Mouse (Mus musculus) monocyte, adult 2 months (primary cell): ENCODE measurements at regions not wholly inside any gene's neighbourhood (a gene's known extent, or its start where the extent isn't known, plus 50 kb on each side); places are given as distances from the start of the nearest gene placed in this dataset.

Source experiments
- DNase-seq, 2 experiments: peaks; one replicate each; pipeline ENCODE4 v3.0.0; 2022; ENCODE audit warnings: low spot score in 2 of 2, low read depth in 1 of 2

GRCm38 (mm10) chr6:50898792-50899191 lies 244.6 kb upstream of the Npvf start:
- no peak for DNase-seq

GRCm38 (mm10) chr6:50915166-50916030 lies 261.2 kb upstream of the Npvf start:
- no peak for DNase-seq

- DNase-seq = no peak
Measured at GRCm38 (mm10) chr6:50918248-50918647, 264.0 kb upstream of the Npvf start.

- DNase-seq = no peak
Measured at GRCm38 (mm10) chr6:50922235-50922634, 268.0 kb upstream of the Npvf start.

- DNase-seq = no peak
Measured at GRCm38 (mm10) chr6:50924571-50924970, 270.3 kb upstream of the Npvf start.

GRCm38 (mm10) chr6:50924998-50925397 lies 270.8 kb upstream of the Npvf start:
- no peak for DNase-seq

- DNase-seq = no peak
Measured at GRCm38 (mm10) chr6:50926313-50926712, 272.1 kb upstream of the Npvf start.

GRCm38 (mm10) chr6:50929503-50929902 lies 275.3 kb upstream of the Npvf start:
- DNase-seq = no peak

GRCm38 (mm10) chr6:50933510-50933909 lies 279.3 kb upstream of the Npvf start:
- DNase-seq = no peak

GRCm38 (mm10) chr6:50934245-50934644 lies 280.0 kb upstream of the Npvf start:
- no peak for DNase-seq

- DNase-seq = no peak
Measured at GRCm38 (mm10) chr6:50936306-50936705, 282.1 kb upstream of the Npvf start.

- DNase-seq = peak in 1 of 2 experiments; percentile 31
Measured at GRCm38 (mm10) chr6:50937094-50937493, 282.9 kb upstream of the Npvf start.

- DNase-seq = no peak
Measured at GRCm38 (mm10) chr6:50938879-50939278, 284.6 kb upstream of the Npvf start.

GRCm38 (mm10) chr6:50939440-50939839 lies 285.2 kb upstream of the Npvf start:
- DNase-seq = no peak

GRCm38 (mm10) chr6:50940118-50940517 lies 285.9 kb upstream of the Npvf start:
- DNase-seq = no peak

- DNase-seq = no peak
Measured at GRCm38 (mm10) chr6:50940641-50941398, 286.6 kb upstream of the Npvf start.

- no peak for DNase-seq
Measured at GRCm38 (mm10) chr6:50942696-50943095, 288.5 kb upstream of the Npvf start.

GRCm38 (mm10) chr6:50948061-50948460 lies 293.8 kb upstream of the Npvf start:
- no peak for DNase-seq

GRCm38 (mm10) chr6:50949361-50949760 lies 295.1 kb upstream of the Npvf start:
- DNase-seq = no peak

GRCm38 (mm10) chr6:50949883-50950583 lies 295.8 kb upstream of the Npvf start:
- DNase-seq = no peak

- no peak for DNase-seq
Measured at GRCm38 (mm10) chr6:50957328-50957900, 303.2 kb upstream of the Npvf start.
